Mouse (Mus musculus) MEL (cell line): Measurements from ENCODE around the gene Gck.

Source experiments
- BHLHE40 ChIP-seq: IDR thresholded peaks from 2 replicates; pipeline ENCODE4 v1.6.1; 2012; ENCODE audit warnings: low read depth, mild to moderate bottlenecking, inconsistent platforms, low read length, improper control_type of control experiment, borderline replicate concordance
- CTCF ChIP-seq, 3 experiments: IDR thresholded peaks in 2 of 3; conservative IDR thresholded peaks in 1 of 3; 2 replicates each; pipeline ENCODE4 v1.5.1; 2011 to 2012; ENCODE audit warnings: low read length in 3 of 3, low read depth in 2 of 3, mild to moderate bottlenecking in 2 of 3, improper control_type of control experiment in 1 of 3, inconsistent platforms in 1 of 3, mixed read lengths in 1 of 3, moderate library complexity in 1 of 3; ENCODE audit not compliant: control insufficient read depth in 1 of 3, insufficient read depth in 1 of 3, poor library complexity in 1 of 3, severe bottlenecking in 1 of 3
- EP300 ChIP-seq, 2 experiments: IDR thresholded peaks; 2 replicates each; pipeline ENCODE4 v1.6.1; 2011; ENCODE audit warnings: improper control_type of control experiment in 2 of 2, low read length in 2 of 2, low read depth in 1 of 2, mild to moderate bottlenecking in 1 of 2
- GABPA ChIP-seq: IDR thresholded peaks from 2 replicates; pipeline ENCODE4 v1.6.1; 2012; ENCODE audit warnings: low read depth, mild to moderate bottlenecking, inconsistent platforms, low read length, improper control_type of control experiment, moderate library complexity
- JUND ChIP-seq: IDR thresholded peaks from 2 replicates; pipeline ENCODE4 v1.6.1; 2011; ENCODE audit warnings: low read depth, mild to moderate bottlenecking, improper control_type of control experiment, low read length
- POLR2A ChIP-seq, 2 experiments: IDR thresholded peaks; 2 replicates each; pipeline ENCODE4 v1.6.1; 2011 to 2012; ENCODE audit warnings: low read length in 2 of 2, mild to moderate bottlenecking in 2 of 2, control low read depth in 1 of 2, improper control_type of control experiment in 1 of 2, low read depth in 1 of 2, moderate library complexity in 1 of 2; ENCODE audit not compliant: control insufficient read depth in 1 of 2, insufficient read depth in 1 of 2, poor library complexity in 1 of 2
- POLR2AphosphoS2 ChIP-seq: IDR thresholded peaks from 2 replicates; pipeline ENCODE4 v1.6.1; 2011; ENCODE audit warnings: low read length, improper control_type of control experiment
- ZMIZ1 ChIP-seq: IDR thresholded peaks from 2 replicates; pipeline ENCODE4 v1.6.1; 2012; ENCODE audit warnings: low read depth, mild to moderate bottlenecking, inconsistent platforms, low read length, improper control_type of control experiment, moderate library complexity

DNA sequence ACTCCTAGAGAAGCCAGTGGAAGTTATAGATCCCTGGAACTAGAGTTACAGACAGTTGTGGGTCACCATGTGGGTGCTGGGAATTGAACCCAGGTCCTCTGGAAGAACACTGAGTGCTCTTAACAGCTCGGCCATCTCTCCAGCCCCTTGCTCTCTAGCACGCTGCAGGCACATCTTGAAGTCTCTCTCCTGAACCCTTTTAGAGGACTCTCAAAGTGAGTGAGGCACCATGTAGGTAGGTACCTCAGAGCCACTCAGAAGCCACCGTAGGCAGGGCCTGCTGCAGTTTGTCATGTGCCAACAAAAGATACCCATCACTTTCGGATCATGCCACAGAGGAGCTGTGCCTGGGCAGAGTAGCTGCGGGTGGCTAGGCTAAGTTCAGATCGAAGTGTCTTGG lies 45.0 kb downstream of the Gck start:
- TF ChIP-seq JUND, result no peak
- TF ChIP-seq EP300 (IDR thresholded peaks at IDR 0.05; ENCODE audit: low read depth in 1 of 2, low read length in 2 of 2), result no peak
- TF ChIP-seq CTCF (IDR thresholded peaks at IDR 0.05 in 2 of 3, conservative IDR thresholded peaks at IDR 0.05 in 1 of 3; ENCODE audit: control insufficient read depth in 1 of 3, insufficient read depth in 1 of 3, low read depth in 2 of 3, low read length in 3 of 3, poor library complexity in 1 of 3, severe bottlenecking in 1 of 3), result no peak
- TF ChIP-seq GABPA, result no peak
- TF ChIP-seq ZMIZ1, result no peak
- TF ChIP-seq BHLHE40, result no peak
- no peak for TF ChIP-seq POLR2A (IDR thresholded peaks at IDR 0.05; ENCODE audit: control insufficient read depth in 1 of 2, insufficient read depth in 1 of 2, low read depth in 1 of 2, low read length in 2 of 2, poor library complexity in 1 of 2)
- TF ChIP-seq POLR2AphosphoS2, result no peak
